In the genomic region with DNA sequence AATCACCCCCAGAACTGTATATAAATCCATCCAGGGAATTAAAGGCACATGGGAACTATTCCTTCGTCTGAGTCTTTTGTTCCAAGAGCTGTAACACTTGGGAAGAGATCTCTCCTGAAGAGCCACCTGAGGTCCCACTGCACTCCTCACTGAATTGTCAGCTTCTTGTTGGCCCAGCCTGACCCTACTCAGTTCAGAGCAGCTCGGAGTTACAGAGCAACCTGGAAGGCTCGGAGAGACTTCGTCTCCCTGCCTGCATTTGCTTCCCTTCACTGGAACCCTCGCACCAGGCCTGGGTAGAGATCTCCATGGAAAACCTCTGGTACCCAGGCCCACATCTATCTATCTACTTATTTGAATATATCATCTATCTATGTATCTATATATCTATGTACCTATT, we compare ENCODE assay signal across 49 mouse cellular contexts. TPM values are rescaled to one million over a fixed set of nuclear protein-coding genes. Genes with fewer than 3 reads are reported as not detected.
"Had no signal": no experiment of that assay in that cellular context is flagged by ENCODE, and none has a peak within 500 bp of the region (broad histone marks: within the 10 kb centered on the region; RNA-seq: fewer than 3 reads in every experiment).

No protein-coding gene starts in this region.

- DNase-seq: heart, postnatal 10 days; heart, postnatal 14 days; heart, postnatal 36 days; kidney, adult 11 months; kidney, adult 18-20 months; kidney, adult 2 months; kidney, adult 8-10 months; kidney, adult 9 months; kidney, postnatal 10 days; kidney, postnatal 14 days; kidney, postnatal 25 days; kidney, postnatal 36 days; kidney, postnatal 4 days; layer of hippocampus, adult 9-11 months; layer of hippocampus, postnatal 36 days had no signal

- H3K27me3 ChIP-seq: heart, embryonic 15.5 days; hindbrain, embryonic 12.5 days; hindbrain, embryonic 13.5 days; hindbrain, embryonic 15.5 days; intestine, embryonic 15.5 days; kidney, embryonic 15.5 days had no signal

- H3K4me3 ChIP-seq: heart, embryonic 12.5 days; heart, embryonic 13.5 days; heart, embryonic 15.5 days; hindbrain, embryonic 10.5 days; hindbrain, embryonic 12.5 days; hindbrain, embryonic 13.5 days; hindbrain, embryonic 15.5 days; intestine, embryonic 15.5 days; kidney, embryonic 15.5 days; layer of hippocampus, adult 2 months; left cerebral cortex, adult 2 months had no signal

- H3K4me1 ChIP-seq: heart, embryonic 12.5 days; heart, embryonic 13.5 days; heart, embryonic 15.5 days; hindbrain, embryonic 10.5 days; hindbrain, embryonic 12.5 days; hindbrain, embryonic 13.5 days; hindbrain, embryonic 15.5 days; intestine, embryonic 15.5 days; kidney, embryonic 15.5 days had no signal

- H3K36me3 ChIP-seq: heart, embryonic 12.5 days; heart, embryonic 13.5 days; heart, embryonic 15.5 days; hindbrain, embryonic 10.5 days; hindbrain, embryonic 12.5 days; hindbrain, embryonic 13.5 days; hindbrain, embryonic 15.5 days; intestine, embryonic 15.5 days; kidney, embryonic 15.5 days had no signal

- H3K9me3 ChIP-seq: heart, embryonic 15.5 days; hindbrain, embryonic 10.5 days; hindbrain, embryonic 13.5 days; hindbrain, embryonic 15.5 days; kidney, embryonic 15.5 days had no signal

- H3K27ac ChIP-seq: heart, embryonic 13.5 days; heart, embryonic 15.5 days; hindbrain, embryonic 10.5 days; hindbrain, embryonic 12.5 days; hindbrain, embryonic 13.5 days; hindbrain, embryonic 14.5 days; hindbrain, embryonic 15.5 days; hindbrain, postnatal 0 days; intestine, embryonic 15.5 days; kidney, embryonic 15.5 days; kidney, postnatal 0 days; layer of hippocampus, adult 2 months; left cerebral cortex, adult 2 months had no signal

RNA-seq across cellular contexts. Expression of gene 1700012B07Rik, which starts 40.0 kb away (rescaled TPM):
- total RNA-seq: heart, postnatal 10 days; heart, postnatal 14 days; heart, postnatal 25 days; heart, postnatal 36 days; hematopoietic stem cell, adult 5-6 weeks; hindbrain, postnatal 0 days; layer of hippocampus, adult 18-20 months; layer of hippocampus, adult 2 months; layer of hippocampus, adult 8-10 months; layer of hippocampus, postnatal 10 days; layer of hippocampus, postnatal 14 days; layer of hippocampus, postnatal 25 days; layer of hippocampus, postnatal 36 days; left cerebral cortex, adult 18-20 months; left cerebral cortex, adult 2 months; left cerebral cortex, adult 8-10 months had no signal
- polyA plus RNA-seq: heart, embryonic 11.5 days; heart, embryonic 12.5 days; heart, embryonic 13.5 days; heart, embryonic 14.5 days; heart, embryonic 15.5 days; heart, embryonic 16.5 days; heart, postnatal 0 days; hindbrain, embryonic 10.5 days; hindbrain, embryonic 11.5 days; hindbrain, embryonic 12.5 days; hindbrain, embryonic 13.5 days; hindbrain, embryonic 14.5 days; hindbrain, embryonic 15.5 days; hindbrain, embryonic 16.5 days; hindbrain, postnatal 0 days; intestine, embryonic 14.5 days; intestine, embryonic 15.5 days; intestine, embryonic 16.5 days; intestine, postnatal 0 days; kidney, adult 2 months; kidney, embryonic 14.5 days; kidney, embryonic 15.5 days; kidney, embryonic 16.5 days; kidney, postnatal 0 days had no signal
